ENCODE assay signal across 8 mouse cellular contexts in the genomic region with DNA sequence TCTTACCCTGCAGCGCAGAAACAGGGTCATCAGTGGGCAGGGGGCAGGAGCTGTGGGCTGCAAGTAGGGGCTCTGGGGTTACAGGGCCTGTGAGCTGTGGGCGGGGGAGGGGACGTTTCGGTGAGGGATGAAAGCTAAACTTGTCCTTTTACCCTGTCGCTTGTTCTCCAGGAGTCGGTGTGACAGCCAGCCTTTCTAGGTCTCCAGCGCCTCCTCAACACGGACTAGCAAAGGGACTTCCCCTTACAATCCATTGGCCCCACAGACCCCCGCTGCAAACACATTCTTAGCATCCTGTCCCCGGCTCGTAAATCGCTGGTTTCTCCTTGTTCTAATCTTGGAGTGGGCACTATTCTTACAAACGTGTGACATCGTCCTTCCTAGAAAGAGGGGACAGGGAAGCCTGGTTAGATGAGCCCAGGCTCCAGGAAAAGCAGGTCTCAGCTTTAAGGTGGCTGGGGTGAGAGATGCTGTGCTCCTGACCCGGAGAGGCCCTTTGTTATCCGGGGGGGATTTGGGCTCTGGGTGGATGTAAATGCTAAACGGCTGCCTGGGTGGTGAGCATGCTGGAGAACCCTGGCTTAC. TPM values are rescaled to one million over a fixed set of nuclear protein-coding genes. Genes with fewer than 3 reads are reported as not detected.
A peak's percentile ranks its signal among the peaks of the same experiment; 100 is the strongest.
DNase-seq lines count a peak whose midpoint lies in the region; ATAC-seq and TF ChIP-seq lines count a peak whose summit lies in the region.

No protein-coding gene starts in this region.

- H3K9ac ChIP-seq in heart, embryonic 11.5 days (ENCODE audit: low read depth, low read length): peak overlapping the region; percentile 67

- 10% methylated on average over 17 of the region's 17 CpGs for WGBS in thymus, adult 2 months
- 4% methylated on average over 17 of the region's 17 CpGs for whole genome bisulfite sequencing in heart, embryonic 11.5 days (ENCODE audit: insufficient replicate concordance)
- 2% methylated on average over 17 of the region's 17 CpGs for WGBS in limb, embryonic 10.5 days

- TF ChIP-seq CTCF in thymus, adult 2 months (IDR thresholded peaks at IDR 0.05; ENCODE audit: borderline replicate concordance, control insufficient read depth, extremely low read depth, insufficient read depth, low read length, poor library complexity): no peak

- DNase-seq in adrenal gland, postnatal 14 days: peak; percentile 53
- DNase-seq in adrenal gland, adult 8-10 months: no peak
- DNase-seq in thymus, adult 2 months: no peak
- no peak for DNase-seq in thymus, postnatal 0 days (ENCODE audit: low spot score)
- peak; percentile 68 for DNase-seq in limb, embryonic 10.5 days (ENCODE audit: low spot score)
- DNase-seq in frontal cortex, adult 2 months (ENCODE audit: extremely low spot score in 1 of 2, low spot score in 1 of 2): no peak

- peak overlapping the region; percentile 28; the same call in 1 of the 2 replicates for H3K27ac ChIP-seq in thymus, adult 2 months (ENCODE audit: control insufficient read depth, insufficient read depth, low read length)
- H3K27ac ChIP-seq in heart, embryonic 11.5 days (ENCODE audit: low read depth, low read length): peak overlapping the region; percentile 96
- peak overlapping the region; percentile 88 for H3K27ac ChIP-seq in limb, embryonic 10.5 days

- peak overlapping the region; percentile 45 for H3K4me3 ChIP-seq in thymus, adult 2 months (ENCODE audit: control insufficient read depth, insufficient read depth, low read length)
- H3K4me3 ChIP-seq in heart, embryonic 11.5 days (ENCODE audit: low read depth, low read length): peak overlapping the region; percentile 35
- H3K4me3 ChIP-seq in limb, embryonic 10.5 days: peak overlapping the region; percentile 40
- peak overlapping the region; percentile 22 for H3K4me3 ChIP-seq in myocyte

- H3K9me3 ChIP-seq in heart, embryonic 11.5 days (replicated peaks; ENCODE audit: control insufficient read depth, low read length): no peaks in the 10 kb centered on the region
- no peaks in the 10 kb centered on the region for H3K9me3 ChIP-seq in limb, embryonic 10.5 days (replicated peaks)

- H3K79me2 ChIP-seq in myocyte (ENCODE audit: control insufficient read depth, insufficient read depth): no peaks in the 10 kb centered on the region

- H3K27me3 ChIP-seq in thymus, adult 2 months (ENCODE audit: control insufficient read depth, insufficient read depth, low read length): no peaks in the 10 kb centered on the region
- no peaks in the 10 kb centered on the region for H3K27me3 ChIP-seq in heart, embryonic 11.5 days (ENCODE audit: control insufficient read depth, insufficient read depth, low read length)
- no peaks in the 10 kb centered on the region for H3K27me3 ChIP-seq in limb, embryonic 10.5 days (ENCODE audit: low read depth, poor library complexity, severe bottlenecking)
- no peaks in the 10 kb centered on the region for H3K27me3 ChIP-seq in myocyte (ENCODE audit: control insufficient read depth, insufficient read depth, insufficient read length)

- no peak overlapping the region for H3ac ChIP-seq in myocyte (ENCODE audit: control insufficient read depth, insufficient read length)

- H3K4me1 ChIP-seq in thymus, adult 2 months (replicated peaks; ENCODE audit: control insufficient read depth, insufficient read depth, low read length): peaks cover 36% of the 10 kb centered on the region
- H3K4me1 ChIP-seq in heart, embryonic 11.5 days (ENCODE audit: control insufficient read depth, insufficient read depth, low read length): peaks cover 61% of the 10 kb centered on the region
- H3K4me1 ChIP-seq in limb, embryonic 10.5 days: peaks cover 71% of the 10 kb centered on the region

- TF ChIP-seq POLR2A in thymus, adult 2 months (IDR thresholded peaks at IDR 0.05; ENCODE audit: control insufficient read depth, extremely low read depth, insufficient read depth, low read length, poor library complexity): no peak
- no peak for TF ChIP-seq POLR2A in myocyte (IDR thresholded peaks at IDR 0.05; ENCODE audit: insufficient read length, low read depth)

- peak overlapping the region; percentile 69 for H3K4me2 ChIP-seq in heart, embryonic 11.5 days
- H3K4me2 ChIP-seq in myocyte (ENCODE audit: low read depth): peak overlapping the region; percentile 99

- ATAC-seq in heart, embryonic 11.5 days (replicated peaks; ENCODE audit: insufficient number of reproducible peaks, low FRiP score, low TSS enrichment): no peak

- H3K36me3 ChIP-seq in thymus, adult 2 months (ENCODE audit: control insufficient read depth, insufficient read depth, low read length): no peaks in the 10 kb centered on the region
- H3K36me3 ChIP-seq in heart, embryonic 11.5 days (ENCODE audit: control insufficient read depth, insufficient read depth, low read length): no peaks in the 10 kb centered on the region
- no peaks in the 10 kb centered on the region for H3K36me3 ChIP-seq in limb, embryonic 10.5 days
- no peaks in the 10 kb centered on the region for H3K36me3 ChIP-seq in myocyte (ENCODE audit: control insufficient read depth, insufficient read depth)

TF ChIP-seq in myocyte, 11 proteins besides CTCF, POLR2A, EP300 and RAD21:
- TF ChIP-seq MYOG (IDR thresholded peaks at IDR 0.05; ENCODE audit: control insufficient read depth in 1 of 3, insufficient read depth in 1 of 3, insufficient read length in 2 of 3, low read depth in 2 of 3): no peak
- no peak for TF ChIP-seq TCF3 (IDR thresholded peaks at IDR 0.05; ENCODE audit: insufficient read length, low read depth)
- TF ChIP-seq REST (IDR thresholded peaks at IDR 0.05; ENCODE audit: insufficient read depth, insufficient read length): no peak
- TF ChIP-seq MAX (IDR thresholded peaks at IDR 0.05; ENCODE audit: low read depth): no peak
- TF ChIP-seq POLR2AphosphoS2 (IDR thresholded peaks at IDR 0.05; ENCODE audit: insufficient read length, low read depth): no peak
- no peak for TF ChIP-seq SRF (IDR thresholded peaks at IDR 0.05; ENCODE audit: control insufficient read depth, insufficient read length, low read depth)

RNA-seq across cellular contexts. Expression of gene Nr1d1, which starts 7.6 kb away (rescaled TPM):
- total RNA-seq in adrenal gland, postnatal 14 days (2021): 32.9 and 51.0 TPM in 2 replicates
- total RNA-seq in adrenal gland, adult 8-10 months (2022): 100 to 1,000 TPM; 140 to 286 (median 201) TPM
- 34.4 and 37.7 TPM in 2 replicates for polyA plus RNA-seq in thymus, adult 2 months (2012; rRNA removed)
- 2.6 and 3.0 TPM in 2 replicates for polyA plus RNA-seq in thymus, postnatal 0 days (2015; fragmentation: Nextera tagmentation; extraction: Ambion mirVana)
- polyA plus RNA-seq in heart, embryonic 11.5 days (2014; fragmentation: Nextera tagmentation; extraction: Ambion mirVana): 5.6 and 6.4 TPM in 2 replicates
- polyA plus RNA-seq in limb, embryonic 10.5 days (2016; fragmentation: Nextera tagmentation; extraction: Ambion mirVana): 1.2 and 1.5 TPM in 2 replicates
- polyA plus RNA-seq in myocyte (2012; fragmentation: generic; extraction: Trizol): 49.1 TPM
- 124 and 126 TPM in 2 replicates for polyA plus RNA-seq in frontal cortex, adult 2 months (2012; rRNA removed)

RNA-seq across cellular contexts. Expression of gene Msl1, which starts 12.6 kb away (rescaled TPM):
- total RNA-seq in adrenal gland, postnatal 14 days (2021): 88.5 and 88.7 TPM in 2 replicates
- total RNA-seq in adrenal gland, adult 8-10 months (2022): 10 to 100 TPM; 93.5 to 98.5 (median 93.7) TPM
- 50.3 and 66.0 TPM in 2 replicates for polyA plus RNA-seq in thymus, adult 2 months (2012; rRNA removed)
- 14.4 and 20.4 TPM in 2 replicates for polyA plus RNA-seq in thymus, postnatal 0 days (2015; fragmentation: Nextera tagmentation; extraction: Ambion mirVana)
- polyA plus RNA-seq in heart, embryonic 11.5 days (2014; fragmentation: Nextera tagmentation; extraction: Ambion mirVana): 15.9 and 17.1 TPM in 2 replicates
- 22.8 and 25.0 TPM in 2 replicates for polyA plus RNA-seq in limb, embryonic 10.5 days (2016; fragmentation: Nextera tagmentation; extraction: Ambion mirVana)
- polyA plus RNA-seq in myocyte (2012; fragmentation: generic; extraction: Trizol): 35.6 TPM
- 112 and 123 TPM in 2 replicates for polyA plus RNA-seq in frontal cortex, adult 2 months (2012; rRNA removed)

RNA-seq across cellular contexts. Expression of gene Casc3, which starts 22.0 kb away (rescaled TPM):
- total RNA-seq in adrenal gland, postnatal 14 days (2021): 37.8 and 38.8 TPM in 2 replicates
- 10 to 100 TPM; 34.3 to 47.2 (median 41.6) TPM for total RNA-seq in adrenal gland, adult 8-10 months (2022)
- 66.5 and 72.2 TPM in 2 replicates for polyA plus RNA-seq in thymus, adult 2 months (2012; rRNA removed)
- 21.8 and 23.8 TPM in 2 replicates for polyA plus RNA-seq in thymus, postnatal 0 days (2015; fragmentation: Nextera tagmentation; extraction: Ambion mirVana)
- 22.2 and 28.5 TPM in 2 replicates for polyA plus RNA-seq in heart, embryonic 11.5 days (2014; fragmentation: Nextera tagmentation; extraction: Ambion mirVana)
- polyA plus RNA-seq in limb, embryonic 10.5 days (2016; fragmentation: Nextera tagmentation; extraction: Ambion mirVana): 46.7 and 51.9 TPM in 2 replicates
- 22.1 TPM for polyA plus RNA-seq in myocyte (2012; fragmentation: generic; extraction: Trizol)
- 47.8 TPM in 2 replicates for polyA plus RNA-seq in frontal cortex, adult 2 months (2012; rRNA removed)

RNA-seq across cellular contexts. Expression of gene Thra, which starts 42.3 kb away (rescaled TPM):
- total RNA-seq in adrenal gland, postnatal 14 days (2021): 106 and 124 TPM in 2 replicates
- total RNA-seq in adrenal gland, adult 8-10 months (2022): 100 to 1,000 TPM in 1 of 4 experiments, 10 to 100 TPM in 3; 67.1 to 111 (median 82.9) TPM
- 36.8 and 41.5 TPM in 2 replicates for polyA plus RNA-seq in thymus, adult 2 months (2012; rRNA removed)
- polyA plus RNA-seq in thymus, postnatal 0 days (2015; fragmentation: Nextera tagmentation; extraction: Ambion mirVana): 7.3 and 9.1 TPM in 2 replicates
- 32.2 and 35.7 TPM in 2 replicates for polyA plus RNA-seq in heart, embryonic 11.5 days (2014; fragmentation: Nextera tagmentation; extraction: Ambion mirVana)
- 6.3 and 11.6 TPM in 2 replicates for polyA plus RNA-seq in limb, embryonic 10.5 days (2016; fragmentation: Nextera tagmentation; extraction: Ambion mirVana)
- polyA plus RNA-seq in myocyte (2012; fragmentation: generic; extraction: Trizol): 68.9 TPM
- polyA plus RNA-seq in frontal cortex, adult 2 months (2012; rRNA removed): 770 and 851 TPM in 2 replicates

RNA-seq across cellular contexts. Expression of gene Med24, which starts 53.5 kb away (rescaled TPM):
- total RNA-seq in adrenal gland, postnatal 14 days (2021): 47.4 and 55.5 TPM in 2 replicates
- total RNA-seq in adrenal gland, adult 8-10 months (2022): 10 to 100 TPM; 47.7 to 63.3 (median 55.7) TPM
- polyA plus RNA-seq in thymus, adult 2 months (2012; rRNA removed): 179 and 196 TPM in 2 replicates
- 48.3 and 48.5 TPM in 2 replicates for polyA plus RNA-seq in thymus, postnatal 0 days (2015; fragmentation: Nextera tagmentation; extraction: Ambion mirVana)
- 31.6 and 42.1 TPM in 2 replicates for polyA plus RNA-seq in heart, embryonic 11.5 days (2014; fragmentation: Nextera tagmentation; extraction: Ambion mirVana)
- polyA plus RNA-seq in limb, embryonic 10.5 days (2016; fragmentation: Nextera tagmentation; extraction: Ambion mirVana): 77.3 and 82.6 TPM in 2 replicates
- polyA plus RNA-seq in myocyte (2012; fragmentation: generic; extraction: Trizol): 32.5 TPM
- 137 and 157 TPM in 2 replicates for polyA plus RNA-seq in frontal cortex, adult 2 months (2012; rRNA removed)

Comparison
In these comparisons a context has a peak if more than half of its experiments do, and no peak if none do; other contexts are left out.
1. DNase-seq: peak in adrenal gland, postnatal 14 days (single experiment) and limb, embryonic 10.5 days (single experiment); none in adrenal gland, adult 8-10 months (single experiment), thymus, adult 2 months (single experiment), thymus, postnatal 0 days (single experiment) and frontal cortex, adult 2 months (0 of 2).
2. H3K27ac ChIP-seq: peak in every context shown above with its lines; median percentile 96 in heart, embryonic 11.5 days; 88 in limb, embryonic 10.5 days; 28 in thymus, adult 2 months.
3. Peak in every context shown above with its lines, with median percentiles within 50 percentile points of each other: H3K4me3 ChIP-seq.